Mouse (Mus musculus) right cerebral cortex, postnatal 36 days (tissue): ENCODE data around the gene Snap25.

ENCODE experiments used
- DNase-seq, 2 experiments: peaks; one replicate each; pipeline ENCODE4 v3.0.0; 2022; ENCODE audit warnings: low spot score in 2 of 2, mixed read lengths in 1 of 2

The Snap25 gene

GRCm38 (mm10) chr2:136713299-136713758 is at the start of gene Snap25:
Gene Snap25, plus strand, starts transcription at chr2:136713453.
- peak; percentile 80 to 84 for DNase-seq

GRCm38 (mm10) chr2:136666951-136667350 is 46.3 kb upstream of the Snap25 start:
- DNase-seq, result no peak

- DNase-seq, result no peak
These were observed 44.1 kb upstream of the Snap25 start for GRCm38 (mm10) chr2:136669183-136669582.

GRCm38 (mm10) chr2:136669665-136670064 is 43.6 kb upstream of the Snap25 start:
- DNase-seq, result no peak

GRCm38 (mm10) chr2:136670539-136671271 is 42.5 kb upstream of the Snap25 start:
- peak in 1 of 2 experiments; percentile 54 for DNase-seq

GRCm38 (mm10) chr2:136674077-136674757 is 39.0 kb upstream of the Snap25 start:
- no peak for DNase-seq

GRCm38 (mm10) chr2:136676196-136676595 is 37.1 kb upstream of the Snap25 start:
- no peak for DNase-seq

- DNase-seq, result no peak
These were observed 36.3 kb upstream of the Snap25 start for GRCm38 (mm10) chr2:136676918-136677445.

- peak; percentile 76 to 84 for DNase-seq
These were observed 34.7 kb upstream of the Snap25 start for GRCm38 (mm10) chr2:136678321-136679161.

GRCm38 (mm10) chr2:136679280-136680221 is 33.7 kb upstream of the Snap25 start:
- DNase-seq, result peak; percentile 80 to 86

GRCm38 (mm10) chr2:136682146-136682860 is 30.9 kb upstream of the Snap25 start:
- no peak for DNase-seq

GRCm38 (mm10) chr2:136686195-136686594 is 27.1 kb upstream of the Snap25 start:
- DNase-seq, result no peak

- DNase-seq, result no peak
These were observed 25.9 kb upstream of the Snap25 start for GRCm38 (mm10) chr2:136687316-136687715.

GRCm38 (mm10) chr2:136689476-136689875 is 23.8 kb upstream of the Snap25 start:
- DNase-seq, result no peak

- DNase-seq, result no peak
These were observed 21.6 kb upstream of the Snap25 start for GRCm38 (mm10) chr2:136691681-136692080.

- no peak for DNase-seq
These were observed 13.6 kb upstream of the Snap25 start for GRCm38 (mm10) chr2:136699429-136700227.

- no peak for DNase-seq
These were observed 9.9 kb upstream of the Snap25 start for GRCm38 (mm10) chr2:136703376-136703775.

GRCm38 (mm10) chr2:136711155-136711554 is 2.1 kb upstream of the Snap25 start:
- no peak for DNase-seq

GRCm38 (mm10) chr2:136711746-136712440 is 1.4 kb upstream of the Snap25 start:
- DNase-seq, result peak; percentile 82 to 89
